In the genomic region with DNA sequence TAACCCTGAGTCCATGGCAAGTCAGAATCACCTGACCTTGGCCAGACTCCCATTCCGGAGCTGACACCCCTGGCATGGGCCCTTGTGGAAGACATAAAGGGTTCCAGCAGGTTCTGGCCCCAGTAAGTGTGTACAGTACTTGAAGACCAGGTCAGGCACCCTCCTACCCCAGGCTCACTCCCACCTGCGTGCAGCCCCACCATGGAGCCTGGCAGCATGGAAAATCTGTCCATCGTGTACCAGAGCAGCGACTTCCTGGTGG, we compare ENCODE assay signal across 8 mouse cellular contexts. TPM values are rescaled to one million over a fixed set of nuclear protein-coding genes. Genes with fewer than 3 reads are reported as not detected.
DNase-seq lines count a peak whose midpoint lies in the region; ATAC-seq lines count a peak whose summit lies in the region.

No protein-coding gene starts in this region.

- no peaks in the 10 kb centered on the region for H3K27me3 ChIP-seq in erythroblast, embryonic 14.5 days (ENCODE audit: control insufficient read depth)
- no peaks in the 10 kb centered on the region for H3K27me3 ChIP-seq in neural tube, embryonic 11.5 days (ENCODE audit: control insufficient read depth, insufficient read depth, low read length)
- no peaks in the 10 kb centered on the region for H3K27me3 ChIP-seq in limb, embryonic 12.5 days
- H3K27me3 ChIP-seq in stomach, embryonic 15.5 days (replicated peaks): no peaks in the 10 kb centered on the region

- H3K36me3 ChIP-seq in erythroblast, embryonic 14.5 days (ENCODE audit: control insufficient read depth): peaks cover 54% of the 10 kb centered on the region
- H3K36me3 ChIP-seq in neural tube, embryonic 11.5 days (ENCODE audit: control insufficient read depth, insufficient read depth, low read length): peaks cover 4% of the 10 kb centered on the region; the same call in 1 of the 2 replicates
- peaks cover 49% of the 10 kb centered on the region for H3K36me3 ChIP-seq in limb, embryonic 12.5 days
- H3K36me3 ChIP-seq in stomach, embryonic 15.5 days: peaks cover 7% of the 10 kb centered on the region; the same call in 1 of the 2 replicates

- H3K4me2 ChIP-seq in neural tube, embryonic 11.5 days (ENCODE audit: low read depth): peak overlapping the region; percentile 90
- peak overlapping the region; percentile 93 for H3K4me2 ChIP-seq in limb, embryonic 12.5 days
- peak overlapping the region; percentile 90 for H3K4me2 ChIP-seq in stomach, embryonic 15.5 days

- peak overlapping the region; percentile 76 for H3K4me3 ChIP-seq in erythroblast, embryonic 14.5 days (replicated peaks)
- peak overlapping the region; percentile 64 for H3K4me3 ChIP-seq in neural tube, embryonic 11.5 days (ENCODE audit: low read depth, low read length)
- H3K4me3 ChIP-seq in limb, embryonic 12.5 days (replicated peaks): peak overlapping the region; percentile 67
- peak overlapping the region; percentile 69 for H3K4me3 ChIP-seq in stomach, embryonic 15.5 days (replicated peaks)

- ATAC-seq in erythroblast, adult 5-6 weeks (replicated peaks; ENCODE audit: low FRiP score, poor library complexity, severe bottlenecking): no peak
- ATAC-seq in neural tube, embryonic 11.5 days (ENCODE audit: insufficient read depth, low FRiP score, low TSS enrichment): peak; percentile 14
- peak; percentile 2; the same call in 1 of the 2 replicates for ATAC-seq in limb, embryonic 12.5 days (ENCODE audit: insufficient number of reproducible peaks, insufficient read depth, low FRiP score, low TSS enrichment, low read depth)
- no peak for ATAC-seq in stomach, embryonic 15.5 days (ENCODE audit: insufficient read depth, low FRiP score, low read depth)
- ATAC-seq in monocyte, adult 5-6 weeks (replicated peaks; ENCODE audit: insufficient number of reproducible peaks, low FRiP score, low TSS enrichment, poor library complexity, severe bottlenecking): no peak

- H3K4me1 ChIP-seq in erythroblast, embryonic 14.5 days (ENCODE audit: control insufficient read depth): peaks cover 48% of the 10 kb centered on the region
- peaks cover 18% of the 10 kb centered on the region for H3K4me1 ChIP-seq in neural tube, embryonic 11.5 days (ENCODE audit: control insufficient read depth, insufficient read depth, low read length)
- H3K4me1 ChIP-seq in limb, embryonic 12.5 days (replicated peaks): peaks cover 21% of the 10 kb centered on the region
- peaks cover 24% of the 10 kb centered on the region for H3K4me1 ChIP-seq in stomach, embryonic 15.5 days

- 28% methylated on average over 4 of the region's 4 CpGs for WGBS in neural tube, embryonic 11.5 days
- 34% methylated on average over 4 of the region's 4 CpGs for WGBS in limb, embryonic 12.5 days
- WGBS in stomach, embryonic 15.5 days: 18% methylated on average over 4 of the region's 4 CpGs

- H3K27ac ChIP-seq in neural tube, embryonic 11.5 days (ENCODE audit: low read depth, low read length): no peak overlapping the region
- H3K27ac ChIP-seq in limb, embryonic 12.5 days: no peak overlapping the region
- H3K27ac ChIP-seq in stomach, embryonic 15.5 days: peak overlapping the region; percentile 28; the same call in 1 of the 2 replicates

- H3K9ac ChIP-seq in neural tube, embryonic 11.5 days (ENCODE audit: low read length): peak overlapping the region; percentile 82
- H3K9ac ChIP-seq in limb, embryonic 12.5 days (replicated peaks): peak overlapping the region; percentile 84
- H3K9ac ChIP-seq in stomach, embryonic 15.5 days: peak overlapping the region; percentile 69

- peaks cover 7% of the 10 kb centered on the region for H3K9me3 ChIP-seq in erythroblast, embryonic 14.5 days (ENCODE audit: control insufficient read depth, low read length)
- H3K9me3 ChIP-seq in neural tube, embryonic 11.5 days (ENCODE audit: control insufficient read depth, low read length): no peaks in the 10 kb centered on the region
- H3K9me3 ChIP-seq in limb, embryonic 12.5 days: no peaks in the 10 kb centered on the region
- H3K9me3 ChIP-seq in stomach, embryonic 15.5 days: no peaks in the 10 kb centered on the region

- no peak for DNase-seq in neural tube, embryonic 11.5 days (ENCODE audit: low spot score)
- DNase-seq in neural tube, embryonic 10.5 days (ENCODE audit: extremely low spot score, low spot score): no peak
- DNase-seq in thymus, postnatal 0 days (ENCODE audit: low spot score): no peak

RNA-seq across cellular contexts. Expression of gene Rpusd1, which starts 0.5 kb away (rescaled TPM):
- 3.2 and 4.0 TPM in 2 replicates for polyA plus RNA-seq in erythroblast, embryonic 14.5 days (2012)
- 4.2 and 6.5 TPM in 2 replicates for total RNA-seq in erythroblast, adult 5-6 weeks (2015; ENCODE audit: low replicate concordance)
- total RNA-seq in erythroblast, adult 5-6 weeks (2017; ENCODE audit: low replicate concordance): 1.4 TPM in 2 replicates
- polyA plus RNA-seq in neural tube, embryonic 11.5 days (2014; fragmentation: Nextera tagmentation; extraction: Ambion mirVana): 21.5 and 22.9 TPM in 2 replicates
- polyA plus RNA-seq in limb, embryonic 12.5 days (2016; fragmentation: Nextera tagmentation; extraction: Ambion mirVana): 21.6 and 22.4 TPM in 2 replicates
- polyA plus RNA-seq in stomach, embryonic 15.5 days (2015; fragmentation: Nextera tagmentation; extraction: Ambion mirVana): 18.3 and 19.1 TPM in 2 replicates
- total RNA-seq in monocyte, adult 5-6 weeks (2017): 0.95 to 2.5 TPM in 2 of 3 replicates, not detected in the other
- 16.9 and 18.7 TPM in 2 replicates for polyA plus RNA-seq in thymus, postnatal 0 days (2015; fragmentation: Nextera tagmentation; extraction: Ambion mirVana)

RNA-seq across cellular contexts. Expression of gene Chtf18, which starts 0.7 kb away (rescaled TPM):
- 15.6 and 20.0 TPM in 2 replicates for polyA plus RNA-seq in erythroblast, embryonic 14.5 days (2012)
- total RNA-seq in erythroblast, adult 5-6 weeks (2015; ENCODE audit: low replicate concordance): 7.7 and 8.6 TPM in 2 replicates
- total RNA-seq in erythroblast, adult 5-6 weeks (2017; ENCODE audit: low replicate concordance): 7.6 and 11.8 TPM in 2 replicates
- polyA plus RNA-seq in neural tube, embryonic 11.5 days (2014; fragmentation: Nextera tagmentation; extraction: Ambion mirVana): 20.3 and 22.5 TPM in 2 replicates
- polyA plus RNA-seq in limb, embryonic 12.5 days (2016; fragmentation: Nextera tagmentation; extraction: Ambion mirVana): 48.3 and 49.5 TPM in 2 replicates
- 23.4 and 26.1 TPM in 2 replicates for polyA plus RNA-seq in stomach, embryonic 15.5 days (2015; fragmentation: Nextera tagmentation; extraction: Ambion mirVana)
- 1.1 to 5.0 TPM (median 3.0 TPM) in 3 replicates for total RNA-seq in monocyte, adult 5-6 weeks (2017)
- 21.1 and 23.5 TPM in 2 replicates for polyA plus RNA-seq in thymus, postnatal 0 days (2015; fragmentation: Nextera tagmentation; extraction: Ambion mirVana)

RNA-seq across cellular contexts. Expression of gene Mslnl, which starts 7.9 kb away (rescaled TPM):
- not detected in 2 replicates for polyA plus RNA-seq in erythroblast, embryonic 14.5 days (2012)
- not detected in 2 replicates for total RNA-seq in erythroblast, adult 5-6 weeks (2015; ENCODE audit: low replicate concordance)
- not detected in 2 replicates for total RNA-seq in erythroblast, adult 5-6 weeks (2017; ENCODE audit: low replicate concordance)
- polyA plus RNA-seq in neural tube, embryonic 11.5 days (2014; fragmentation: Nextera tagmentation; extraction: Ambion mirVana): 0.13 TPM in 1 of 2 replicates, not detected in the other
- not detected in 2 replicates for polyA plus RNA-seq in limb, embryonic 12.5 days (2016; fragmentation: Nextera tagmentation; extraction: Ambion mirVana)
- polyA plus RNA-seq in stomach, embryonic 15.5 days (2015; fragmentation: Nextera tagmentation; extraction: Ambion mirVana): 0.06 TPM in 1 of 2 replicates, not detected in the other
- not detected in 3 replicates for total RNA-seq in monocyte, adult 5-6 weeks (2017)
- polyA plus RNA-seq in thymus, postnatal 0 days (2015; fragmentation: Nextera tagmentation; extraction: Ambion mirVana): 0.14 and 0.36 TPM in 2 replicates

RNA-seq across cellular contexts. Expression of gene Gng13, which starts 11.0 kb away (rescaled TPM):
- polyA plus RNA-seq in erythroblast, embryonic 14.5 days (2012): not detected in 2 replicates
- not detected in 2 replicates for total RNA-seq in erythroblast, adult 5-6 weeks (2015; ENCODE audit: low replicate concordance)
- 0.70 TPM in 1 of 2 replicates, not detected in the other for total RNA-seq in erythroblast, adult 5-6 weeks (2017; ENCODE audit: low replicate concordance)
- 2.8 and 3.3 TPM in 2 replicates for polyA plus RNA-seq in neural tube, embryonic 11.5 days (2014; fragmentation: Nextera tagmentation; extraction: Ambion mirVana)
- 0.74 and 1.3 TPM in 2 replicates for polyA plus RNA-seq in limb, embryonic 12.5 days (2016; fragmentation: Nextera tagmentation; extraction: Ambion mirVana)
- 1.5 and 2.1 TPM in 2 replicates for polyA plus RNA-seq in stomach, embryonic 15.5 days (2015; fragmentation: Nextera tagmentation; extraction: Ambion mirVana)
- total RNA-seq in monocyte, adult 5-6 weeks (2017): not detected in 3 replicates
- 4.6 and 5.5 TPM in 2 replicates for polyA plus RNA-seq in thymus, postnatal 0 days (2015; fragmentation: Nextera tagmentation; extraction: Ambion mirVana)

RNA-seq across cellular contexts. Expression of gene Msln, which starts 26.2 kb away (rescaled TPM):
- not detected in 2 replicates for polyA plus RNA-seq in erythroblast, embryonic 14.5 days (2012)
- total RNA-seq in erythroblast, adult 5-6 weeks (2015; ENCODE audit: low replicate concordance): not detected in 2 replicates
- total RNA-seq in erythroblast, adult 5-6 weeks (2017; ENCODE audit: low replicate concordance): not detected in 2 replicates
- polyA plus RNA-seq in neural tube, embryonic 11.5 days (2014; fragmentation: Nextera tagmentation; extraction: Ambion mirVana): 0.42 TPM in 1 of 2 replicates, not detected in the other
- 0.44 TPM in 1 of 2 replicates, not detected in the other for polyA plus RNA-seq in limb, embryonic 12.5 days (2016; fragmentation: Nextera tagmentation; extraction: Ambion mirVana)
- 38.3 and 43.6 TPM in 2 replicates for polyA plus RNA-seq in stomach, embryonic 15.5 days (2015; fragmentation: Nextera tagmentation; extraction: Ambion mirVana)
- total RNA-seq in monocyte, adult 5-6 weeks (2017): not detected in 3 replicates
- polyA plus RNA-seq in thymus, postnatal 0 days (2015; fragmentation: Nextera tagmentation; extraction: Ambion mirVana): 12.0 and 13.7 TPM in 2 replicates

Comparison
In these comparisons a context has a peak if more than half of its experiments do, and no peak if none do; other contexts are left out.
1. ATAC-seq: peak in neural tube, embryonic 11.5 days (single experiment) and limb, embryonic 12.5 days (single experiment); none in erythroblast, adult 5-6 weeks (single experiment), stomach, embryonic 15.5 days (single experiment) and monocyte, adult 5-6 weeks (single experiment).
2. Peak in every context shown above with its lines, with median percentiles within 50 percentile points of each other: H3K4me3 ChIP-seq, H3K4me2 ChIP-seq and H3K9ac ChIP-seq.